22 mouse cellular contexts compared by ENCODE assay signal in genomic region chr11:69953267-69953915, GRCm38 (mm10). TPM values are rescaled to one million over a fixed set of nuclear protein-coding genes. Genes with fewer than 3 reads are reported as not detected.
DNase-seq lines count a peak whose midpoint lies in the region; ATAC-seq and TF ChIP-seq lines count a peak whose summit lies in the region.
"Had no signal": no experiment of that assay in that cellular context is flagged by ENCODE, and none has a peak within 500 bp of the region (broad histone marks: within the 10 kb centered on the region; RNA-seq: fewer than 3 reads in every experiment).

No protein-coding gene starts in this region.

- no peaks in the 10 kb centered on the region for H3K9me3 ChIP-seq in lung, embryonic 14.5 days (ENCODE audit: low read depth, low read length)
- no peaks in the 10 kb centered on the region for H3K9me3 ChIP-seq in CH12.LX (replicated peaks; ENCODE audit: low read length)
- no peaks in the 10 kb centered on the region for H3K9me3 ChIP-seq in MEL (replicated peaks; ENCODE audit: insufficient read depth, low read length)
- no peaks in the 10 kb centered on the region for H3K9me3 ChIP-seq in intestine, postnatal 0 days (ENCODE audit: control insufficient read depth)
- H3K9me3 ChIP-seq: embryonic facial prominence, embryonic 13.5 days; forebrain, embryonic 12.5 days; G1E had no signal

- DNase-seq in lung, embryonic 14.5 days: peak; percentile 45
- no peak for DNase-seq in lung, postnatal 4 days
- DNase-seq in CH12.LX (ENCODE audit: extremely low read depth) (no peak), MEL (ENCODE audit: low read depth, low spot score) (peak; percentile 46)
- DNase-seq in spleen, postnatal 36 days (ENCODE audit: low spot score in 2 of 2): no peak
- DNase-seq in Muller cell, postnatal 12 days (ENCODE audit: inconsistent ontology term): no peak
- DNase-seq: adrenal gland, postnatal 14 days; cerebellum, adult 11-12 months; cerebellum, adult 9-10 months; cerebellum, postnatal 25 days; gastrocnemius, postnatal 14 days; heart, postnatal 36 days had no signal

- no peaks in the 10 kb centered on the region for H3K4me1 ChIP-seq in lung, embryonic 14.5 days (ENCODE audit: insufficient read depth)
- H3K4me1 ChIP-seq in CH12.LX (ENCODE audit: control insufficient read depth in 1 of 2, insufficient read depth in 2 of 2) (peaks cover 7 to 18% of the 10 kb centered on the region in 2 experiments), MEL (ENCODE audit: control insufficient read depth in 1 of 2, insufficient read depth in 2 of 2, low read length in 2 of 2) (peaks cover 6 to 12% of the 10 kb centered on the region in 2 experiments)
- peaks cover 5% of the 10 kb centered on the region for H3K4me1 ChIP-seq in intestine, postnatal 0 days (replicated peaks; ENCODE audit: control insufficient read depth, insufficient read depth, low read length)

- no peak for ATAC-seq in lung, embryonic 14.5 days (ENCODE audit: insufficient read depth)
- peak; percentile 37; the same call in 1 of the 2 replicates for ATAC-seq in intestine, postnatal 0 days
- ATAC-seq: activated CD4-positive, CD25-positive, alpha-beta regulatory T cell, adult 4 months; forebrain, embryonic 16.5 days; hindbrain, embryonic 16.5 days; inflammation-experienced regulatory T-cells, adult 6 months; Patski had no signal

- H3K4me3 ChIP-seq in lung, embryonic 14.5 days (ENCODE audit: low read depth, low read length): no peak overlapping the region
- H3K4me3 ChIP-seq in CH12.LX (replicated peaks in 1 of 3; ENCODE audit: low read depth in 2 of 3, low read length in 2 of 3, poor library complexity in 1 of 3) (no peak overlapping the region), MEL (ENCODE audit: control insufficient read depth in 1 of 2, insufficient read depth in 1 of 2, low read depth in 2 of 2, low read length in 2 of 2) (no peak overlapping the region)
- no peak overlapping the region for H3K4me3 ChIP-seq in intestine, postnatal 0 days (ENCODE audit: low read depth, low read length)
- H3K4me3 ChIP-seq: embryonic facial prominence, embryonic 13.5 days; forebrain, embryonic 12.5 days had no signal

- H3K79me2 ChIP-seq in CH12.LX (replicated peaks; ENCODE audit: control insufficient read depth, extremely low read depth, insufficient read depth, poor library complexity, severe bottlenecking) (no peaks in the 10 kb centered on the region), MEL (ENCODE audit: control insufficient read depth, insufficient read depth, low read length, poor library complexity) (no peaks in the 10 kb centered on the region)

- no peak overlapping the region for H3K4me2 ChIP-seq in lung, embryonic 14.5 days
- no peak overlapping the region; the same call in 1 of the 2 replicates for H3K4me2 ChIP-seq in CH12.LX (ENCODE audit: insufficient read depth, low read depth, poor library complexity, severe bottlenecking)
- peak overlapping the region; percentile 6 for H3K4me2 ChIP-seq in intestine, postnatal 0 days (replicated peaks; ENCODE audit: low read depth)
- H3K4me2 ChIP-seq: embryonic facial prominence, embryonic 13.5 days; forebrain, embryonic 12.5 days had no signal

- no peak overlapping the region for H3K9ac ChIP-seq in lung, embryonic 14.5 days
- H3K9ac ChIP-seq in CH12.LX (ENCODE audit: insufficient read depth, low read depth) (no peak overlapping the region), MEL (ENCODE audit: control insufficient read depth, low read depth, low read length, poor library complexity, severe bottlenecking) (no peak overlapping the region; the same call in 1 of the 2 replicates)
- H3K9ac ChIP-seq in intestine, postnatal 0 days (ENCODE audit: low read depth, low read length): no peak overlapping the region
- H3K9ac ChIP-seq: embryonic facial prominence, embryonic 13.5 days; forebrain, embryonic 12.5 days had no signal

- WGBS in lung, embryonic 14.5 days: 39% methylated on average over 10 of the region's 11 CpGs
- 22% methylated on average over 11 of the region's 11 CpGs for WGBS in intestine, postnatal 0 days

- TF ChIP-seq POLR2A in CH12.LX (IDR thresholded peaks at IDR 0.05; ENCODE audit: low read depth, low read length) (no peak), MEL (IDR thresholded peaks at IDR 0.05; ENCODE audit: control insufficient read depth in 1 of 2, insufficient read depth in 1 of 2, low read depth in 1 of 2, low read length in 2 of 2, poor library complexity in 1 of 2) (no peak)

- no peaks in the 10 kb centered on the region for H3K36me3 ChIP-seq in lung, embryonic 14.5 days (ENCODE audit: insufficient read depth)
- H3K36me3 ChIP-seq in CH12.LX (replicated peaks in 1 of 2; ENCODE audit: control insufficient read depth in 1 of 2, insufficient read depth in 1 of 2, low read length in 1 of 2) (no peaks in the 10 kb centered on the region), MEL (ENCODE audit: control insufficient read depth in 1 of 2, insufficient read depth in 2 of 2, low read length in 2 of 2) (no peaks in the 10 kb centered on the region)
- H3K36me3 ChIP-seq in intestine, postnatal 0 days (ENCODE audit: control insufficient read depth, insufficient read depth): no peaks in the 10 kb centered on the region
- H3K36me3 ChIP-seq: embryonic facial prominence, embryonic 13.5 days; forebrain, embryonic 12.5 days; G1E had no signal

- TF ChIP-seq RAD21 in CH12.LX (IDR thresholded peaks at IDR 0.05; ENCODE audit: low read depth, low read length) (no peak), MEL (IDR thresholded peaks at IDR 0.05; ENCODE audit: low read depth, low read length) (no peak)

- TF ChIP-seq CTCF in lung, embryonic 14.5 days (IDR thresholded peaks at IDR 0.05; ENCODE audit: low read depth): no peak
- no peak for TF ChIP-seq CTCF in CH12.LX (conservative IDR thresholded peaks at IDR 0.05 in 1 of 2, IDR thresholded peaks at IDR 0.05 in 1 of 2; ENCODE audit: low read depth in 2 of 2, low read length in 2 of 2)
- no peak for TF ChIP-seq CTCF in MEL (IDR thresholded peaks at IDR 0.05 in 2 of 3, conservative IDR thresholded peaks at IDR 0.05 in 1 of 3; ENCODE audit: control insufficient read depth in 1 of 3, insufficient read depth in 1 of 3, low read depth in 2 of 3, low read length in 3 of 3, poor library complexity in 1 of 3, severe bottlenecking in 1 of 3)
- no peak for TF ChIP-seq CTCF in intestine, postnatal 0 days (IDR thresholded peaks at IDR 0.05; ENCODE audit: low read depth)

- in situ Hi-C loops in CH12.LX (cut with MboI; ENCODE audit: low pct_ligation_motif_present, low pct_unique_long_range_greater_than_20kb, low sequenced_read_pairs): loop anchor here (5.0 kb wide), 1 partner anchor 59 kb away; no protein-coding TSS in a partner anchor

- dilution Hi-C loops in CH12.LX (cut with MboI; ENCODE audit: extremely low pct_ligation_motif_present, extremely low pct_unique_long_range_greater_than_20kb, low sequenced_read_pairs): no loop called here

- TF ChIP-seq EP300 in CH12.LX (IDR thresholded peaks at IDR 0.05; ENCODE audit: low read length) (no peak), MEL (IDR thresholded peaks at IDR 0.05; ENCODE audit: low read depth in 1 of 2, low read length in 2 of 2) (peak; percentile 28 to 40; a peak in 2 of 4 replicates)

- no peaks in the 10 kb centered on the region for H3K27me3 ChIP-seq in lung, embryonic 14.5 days (ENCODE audit: insufficient read depth, low read length)
- peaks cover 23% of the 10 kb centered on the region for H3K27me3 ChIP-seq in CH12.LX (replicated peaks)
- no peaks in the 10 kb centered on the region for H3K27me3 ChIP-seq in MEL (ENCODE audit: control insufficient read depth in 1 of 2, insufficient read depth in 2 of 2, low read length in 2 of 2)
- no peaks in the 10 kb centered on the region for H3K27me3 ChIP-seq in intestine, postnatal 0 days (replicated peaks; ENCODE audit: control insufficient read depth, insufficient read depth, low read length)
- H3K27me3 ChIP-seq: embryonic facial prominence, embryonic 13.5 days had no signal

- H3K27ac ChIP-seq in lung, embryonic 14.5 days (ENCODE audit: low read depth): no peak overlapping the region
- no peak overlapping the region for H3K27ac ChIP-seq in CH12.LX (ENCODE audit: insufficient read depth, low read depth)
- no peak overlapping the region for H3K27ac ChIP-seq in MEL (ENCODE audit: control insufficient read depth, low read depth, low read length)
- no peak overlapping the region for H3K27ac ChIP-seq in intestine, postnatal 0 days (ENCODE audit: low read depth, low read length)
- H3K27ac ChIP-seq: embryonic facial prominence, embryonic 13.5 days; forebrain, embryonic 12.5 days had no signal

RNA-seq across cellular contexts. Expression of gene Slc2a4, which starts 5.4 kb away (rescaled TPM):
- polyA plus RNA-seq in lung, embryonic 14.5 days (2014; fragmentation: Nextera tagmentation; extraction: Ambion mirVana): 14.9 and 19.0 TPM in 2 replicates
- 2.2 and 2.6 TPM in 2 replicates for total RNA-seq in CH12.LX (2012; rRNA removed)
- 3.1 and 3.8 TPM in 2 replicates for total RNA-seq in CH12.LX (2014; rRNA removed)
- polyA plus RNA-seq in CH12.LX (2012; ENCODE audit: insufficient read length, low read depth): 2.3 and 2.4 TPM in 2 replicates
- 0.12 TPM in 1 of 2 replicates, not detected in the other for total RNA-seq in MEL (2012; rRNA removed)
- polyA plus RNA-seq in MEL (2012; ENCODE audit: insufficient read depth in 1 of 2, insufficient read length in 2 of 2, low read depth in 1 of 2, low replicate concordance in 2 of 2, missing spikeins in 1 of 2): under 1 TPM in 1 of 2 experiments, not detected in 1; 0.19 TPM
- polyA plus RNA-seq in intestine, postnatal 0 days (2015; fragmentation: Nextera tagmentation; extraction: Ambion mirVana): 18.3 and 18.7 TPM in 2 replicates
- polyA plus RNA-seq: activated CD4-positive, CD25-positive, alpha-beta regulatory T cell, adult 4 months; inflammation-experienced regulatory T-cells, adult 6 months had no signal

RNA-seq across cellular contexts. Expression of gene Cldn7, which starts 11.2 kb away (rescaled TPM):
- 76.7 and 86.4 TPM in 2 replicates for polyA plus RNA-seq in lung, embryonic 14.5 days (2014; fragmentation: Nextera tagmentation; extraction: Ambion mirVana)
- total RNA-seq in CH12.LX (2012; rRNA removed) (not detected in 2 replicates), CH12.LX (2014; rRNA removed) (not detected in 2 replicates), MEL (2012; rRNA removed) (0.26 and 0.31 TPM in 2 replicates)
- polyA plus RNA-seq in CH12.LX (2012; ENCODE audit: insufficient read length, low read depth) (not detected in 2 replicates), MEL (2012; ENCODE audit: insufficient read depth in 1 of 2, insufficient read length in 2 of 2, low read depth in 1 of 2, low replicate concordance in 2 of 2, missing spikeins in 1 of 2) (under 1 TPM in 1 of 2 experiments, not detected in 1; 0.36 TPM)
- polyA plus RNA-seq in intestine, postnatal 0 days (2015; fragmentation: Nextera tagmentation; extraction: Ambion mirVana): 1,243 and 1,341 TPM in 2 replicates
- total RNA-seq: G1E; heart, postnatal 36 days had no signal
- polyA plus RNA-seq: activated CD4-positive, CD25-positive, alpha-beta regulatory T cell, adult 4 months; cortical plate, adult 2 months; forebrain, embryonic 16.5 days; G1E; Patski had no signal

RNA-seq across cellular contexts. Expression of gene Ybx2, which starts 17.8 kb away (rescaled TPM):
- 4.7 and 6.1 TPM in 2 replicates for polyA plus RNA-seq in lung, embryonic 14.5 days (2014; fragmentation: Nextera tagmentation; extraction: Ambion mirVana)
- total RNA-seq in CH12.LX (2012; rRNA removed): 0.25 TPM in 1 of 2 replicates, not detected in the other
- not detected in 2 replicates for total RNA-seq in CH12.LX (2014; rRNA removed)
- polyA plus RNA-seq in CH12.LX (2012; ENCODE audit: insufficient read length, low read depth): 0.39 TPM in 1 of 2 replicates, not detected in the other
- total RNA-seq in MEL (2012; rRNA removed): 0.33 and 0.50 TPM in 2 replicates
- under 1 TPM in 1 of 2 experiments, not detected in 1; 0.92 TPM for polyA plus RNA-seq in MEL (2012; ENCODE audit: insufficient read depth in 1 of 2, insufficient read length in 2 of 2, low read depth in 1 of 2, low replicate concordance in 2 of 2, missing spikeins in 1 of 2)
- polyA plus RNA-seq in intestine, postnatal 0 days (2015; fragmentation: Nextera tagmentation; extraction: Ambion mirVana): 0.42 and 0.43 TPM in 2 replicates
- polyA plus RNA-seq: activated CD4-positive, CD25-positive, alpha-beta regulatory T cell, adult 4 months; G1E; inflammation-experienced regulatory T-cells, adult 6 months had no signal

RNA-seq across cellular contexts. Expression of gene Ctdnep1, which starts 27.6 kb away (rescaled TPM):
- polyA plus RNA-seq in lung, embryonic 14.5 days (2014; fragmentation: Nextera tagmentation; extraction: Ambion mirVana): 25.4 and 28.3 TPM in 2 replicates
- total RNA-seq in CH12.LX (2012; rRNA removed): 61.8 and 66.7 TPM in 2 replicates
- 37.7 and 42.9 TPM in 2 replicates for total RNA-seq in CH12.LX (2014; rRNA removed)
- polyA plus RNA-seq in CH12.LX (2012; ENCODE audit: insufficient read length, low read depth): 143 and 171 TPM in 2 replicates
- 47.3 and 49.6 TPM in 2 replicates for total RNA-seq in MEL (2012; rRNA removed)
- polyA plus RNA-seq in MEL (2012; ENCODE audit: insufficient read depth in 1 of 2, insufficient read length in 2 of 2, low read depth in 1 of 2, low replicate concordance in 2 of 2, missing spikeins in 1 of 2): 100 to 1,000 TPM in 1 of 2 experiments, not detected in 1; 133 TPM
- 23.2 and 24.1 TPM in 2 replicates for polyA plus RNA-seq in intestine, postnatal 0 days (2015; fragmentation: Nextera tagmentation; extraction: Ambion mirVana)

RNA-seq across cellular contexts. Expression of gene Elp5, which starts 28.9 kb away (rescaled TPM):
- 108 and 113 TPM in 2 replicates for polyA plus RNA-seq in lung, embryonic 14.5 days (2014; fragmentation: Nextera tagmentation; extraction: Ambion mirVana)
- 95.9 and 115 TPM in 2 replicates for total RNA-seq in CH12.LX (2012; rRNA removed)
- total RNA-seq in CH12.LX (2014; rRNA removed): 111 and 119 TPM in 2 replicates
- 177 and 182 TPM in 2 replicates for polyA plus RNA-seq in CH12.LX (2012; ENCODE audit: insufficient read length, low read depth)
- total RNA-seq in MEL (2012; rRNA removed): 170 and 189 TPM in 2 replicates
- polyA plus RNA-seq in MEL (2012; ENCODE audit: insufficient read depth in 1 of 2, insufficient read length in 2 of 2, low read depth in 1 of 2, low replicate concordance in 2 of 2, missing spikeins in 1 of 2): 100 to 1,000 TPM in 1 of 2 experiments, not detected in 1; 222 TPM
- polyA plus RNA-seq in intestine, postnatal 0 days (2015; fragmentation: Nextera tagmentation; extraction: Ambion mirVana): 56.8 and 57.7 TPM in 2 replicates

Comparison
In these comparisons a context has a peak if more than half of its experiments do, and no peak if none do; other contexts are left out.
1. DNase-seq: peak in lung, embryonic 14.5 days (single experiment) and MEL (single experiment); none in lung, postnatal 4 days (0 of 2), CH12.LX (single experiment), spleen, postnatal 36 days (0 of 2) and Muller cell, postnatal 12 days (single experiment).
2. RNA of gene Cldn7, which starts 11.2 kb away (polyA plus RNA-seq): 1,243 to 1,341 TPM in intestine, postnatal 0 days and 76.7 to 86.4 TPM in lung, embryonic 14.5 days; 0.36 TPM in MEL and not detected in CH12.LX; every median in the first group is over 10 times any median in the second.